Mouse (Mus musculus) embryonic facial prominence, embryonic 12.5 days (tissue): ENCODE results near the gene Oasl1. TPM values are rescaled to one million over a fixed set of nuclear protein-coding genes. Genes with fewer than 3 reads are reported as not detected.

ENCODE experiments used
- ATAC-seq: fragments of 200-750 bp; cut with Nextera tagmentation; 2 replicates; pipeline ENCODE4 v1.8.0; 2017; ENCODE audit not compliant: insufficient number of reproducible peaks, insufficient read depth, low FRiP score, low TSS enrichment
- H3K27ac ChIP-seq: fragments of 300-500 bp; sonication (generic); 2 replicates; pipeline ENCODE4 v1.5.1; 2016; ENCODE audit warnings: mild to moderate bottlenecking
- H3K27me3 ChIP-seq: fragments of 300-500 bp; sonication (generic); 2 replicates; pipeline ENCODE4 v1.6.1; 2016; ENCODE audit warnings: mild to moderate bottlenecking, moderate library complexity
- H3K36me3 ChIP-seq: fragments of 300-500 bp; sonication (generic); 2 replicates; pipeline ENCODE4 v1.6.1; 2016; ENCODE audit warnings: mild to moderate bottlenecking
- H3K4me1 ChIP-seq: fragments of 300-500 bp; sonication (generic); 2 replicates; pipeline ENCODE4 v1.6.1; 2016
- H3K4me2 ChIP-seq: fragments of 300-500 bp; sonication (generic); replicated peaks from 2 replicates; pipeline ENCODE4 v1.6.1; 2016; ENCODE audit warnings: mild to moderate bottlenecking, moderate library complexity
- H3K4me3 ChIP-seq: fragments of 300-500 bp; sonication (generic); 2 replicates; pipeline ENCODE4 v1.5.1; 2016; ENCODE audit warnings: mild to moderate bottlenecking
- H3K9ac ChIP-seq: fragments of 300-500 bp; sonication (generic); 2 replicates; pipeline ENCODE4 v1.6.1; 2016; ENCODE audit warnings: mild to moderate bottlenecking, moderate library complexity
- H3K9me3 ChIP-seq: fragments of 300-500 bp; sonication (generic); 2 replicates; pipeline ENCODE4 v1.6.1; 2016; ENCODE audit warnings: mild to moderate bottlenecking, moderate library complexity
- WGBS: fragments of 180-500 bp; shearing (Covaris S2); methylation state at CpG from one replicate; pipeline ENCODE4 v1.1.7; 2016; 5-methylcytosine and 5-hydroxymethylcytosine counted together
- polyA plus RNA-seq: library from polyadenylated mRNA; unstranded; fragments of >200 nt; fragmentation: Nextera tagmentation; extraction: Ambion mirVana; gene quantifications from 2 replicates; pipeline ENCODE4 v1.2.1, GENCODE M21; 2016

The Oasl1 gene
- polyA plus RNA-seq, 1 experiment from 2014 or later: 0.65 TPM

DNA sequence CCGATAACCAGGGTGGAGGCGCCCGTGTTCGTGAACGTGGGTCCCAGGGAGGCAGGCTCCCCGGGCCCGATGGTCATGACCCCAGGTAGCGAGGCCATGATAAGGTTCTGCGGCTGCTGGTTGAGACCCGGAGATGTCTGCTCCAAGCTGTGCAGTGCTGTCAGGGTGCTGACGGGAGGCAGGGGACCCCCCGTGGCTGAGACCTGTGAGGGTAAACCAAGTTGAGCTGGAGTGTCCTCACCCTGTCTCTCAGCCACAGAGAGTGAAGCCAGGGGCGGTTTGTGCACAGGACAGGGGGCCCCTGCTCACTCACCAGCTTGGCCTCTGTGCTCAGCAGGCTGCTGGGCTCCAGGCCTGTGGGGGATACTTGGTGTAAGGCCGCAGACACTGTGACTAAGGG, 30.3 kb downstream of the Oasl1 start:
- Histone ChIP-seq H3K36me3 (peaks cover 19% of the 10 kb centered on the region), H3K27me3 (no peaks in the 10 kb centered on the region), H3K4me2 (no peak overlapping the region), H3K4me3 (no peak overlapping the region), H3K4me1 (no peaks in the 10 kb centered on the region; the same call in 1 of the 2 replicates), H3K9ac (no peak overlapping the region), H3K9me3 (no peaks in the 10 kb centered on the region), H3K27ac (no peak overlapping the region)
- ATAC-seq: no peak; the same call in 1 of the 2 replicates
- WGBS: 91% methylated on average over 14 of the region's 14 CpGs

DNA sequence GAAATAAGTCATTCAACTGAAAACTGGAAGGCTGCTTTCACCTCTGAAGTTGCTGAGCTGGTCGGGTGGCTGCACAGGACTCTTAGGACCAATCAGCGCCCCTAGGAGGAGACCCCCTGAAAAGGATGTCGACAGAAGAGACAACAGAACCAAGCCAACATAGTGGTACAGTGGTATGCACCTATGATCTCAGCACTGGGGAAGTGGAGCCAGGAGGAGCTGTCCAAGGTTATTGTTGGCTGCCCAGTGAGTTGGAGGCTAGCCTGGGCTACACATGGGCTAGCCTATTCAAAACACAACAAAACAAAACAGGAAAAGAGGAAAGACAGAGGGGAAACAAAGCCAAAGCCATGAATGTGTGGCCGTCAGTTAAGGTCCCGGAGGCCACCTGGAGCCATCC, 35.0 kb downstream of the Oasl1 start:
- H3K27ac ChIP-seq: no peak overlapping the region
- no peaks in the 10 kb centered on the region for H3K27me3 ChIP-seq
- H3K9ac ChIP-seq: no peak overlapping the region
- WGBS: 89% methylated on average over 5 of the region's 5 CpGs
- no peak overlapping the region for H3K4me2 ChIP-seq
- no peaks in the 10 kb centered on the region for H3K36me3 ChIP-seq
- ATAC-seq: no peak
- H3K4me3 ChIP-seq: no peak overlapping the region
- H3K9me3 ChIP-seq: no peaks in the 10 kb centered on the region
- no peaks in the 10 kb centered on the region for H3K4me1 ChIP-seq

DNA sequence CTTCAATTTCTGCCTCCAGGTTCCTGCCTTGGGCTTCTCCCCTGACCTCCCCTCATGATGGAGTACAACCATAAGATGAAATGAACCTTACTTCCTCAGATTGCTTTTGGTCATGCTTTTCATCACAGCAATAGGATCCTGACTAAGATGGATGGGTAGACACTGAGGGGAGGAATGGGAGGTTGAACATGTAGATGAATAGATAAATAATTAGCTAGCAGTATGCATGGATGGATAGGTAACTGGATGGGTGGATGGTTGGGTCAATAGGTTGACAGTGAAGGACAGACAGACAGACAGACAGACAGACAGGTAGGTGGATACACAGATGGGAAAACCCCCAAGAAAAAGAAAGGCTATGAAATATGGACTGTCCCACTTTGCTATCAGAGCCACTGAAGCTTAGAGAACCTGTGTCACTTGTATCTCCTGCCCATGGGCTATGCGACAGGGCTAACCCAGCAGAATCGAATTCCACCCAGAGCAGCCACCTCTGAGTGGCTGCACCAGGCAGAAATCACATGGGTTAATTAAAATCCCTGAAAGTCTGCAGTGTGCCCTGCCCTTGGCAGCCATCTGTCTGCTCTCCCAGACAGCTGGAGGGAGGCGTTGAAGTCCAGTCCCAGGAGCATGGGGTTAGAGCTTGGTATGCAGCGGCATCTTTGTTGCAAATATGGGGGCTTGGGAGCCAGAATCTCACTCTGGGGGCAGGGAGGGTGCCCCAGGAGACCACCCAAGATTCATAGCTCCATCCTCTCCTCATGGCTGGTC, 38.7 kb downstream of the Oasl1 start:
- no peaks in the 10 kb centered on the region for H3K36me3 ChIP-seq
- no peak overlapping the region for H3K9ac ChIP-seq
- no peak for ATAC-seq
- WGBS: 50% methylated on average over 4 of the region's 4 CpGs
- H3K4me2 ChIP-seq: no peak overlapping the region
- 0 out of 2 replicates have a peak, but pooled peaks cover 1% of the 10 kb centered on the region for H3K27me3 ChIP-seq
- H3K4me1 ChIP-seq: 0 out of 2 replicates have a peak, but pooled peaks cover 3% of the 10 kb centered on the region
- H3K4me3 ChIP-seq: no peak overlapping the region
- no peak overlapping the region for H3K27ac ChIP-seq
- H3K9me3 ChIP-seq: no peaks in the 10 kb centered on the region

DNA sequence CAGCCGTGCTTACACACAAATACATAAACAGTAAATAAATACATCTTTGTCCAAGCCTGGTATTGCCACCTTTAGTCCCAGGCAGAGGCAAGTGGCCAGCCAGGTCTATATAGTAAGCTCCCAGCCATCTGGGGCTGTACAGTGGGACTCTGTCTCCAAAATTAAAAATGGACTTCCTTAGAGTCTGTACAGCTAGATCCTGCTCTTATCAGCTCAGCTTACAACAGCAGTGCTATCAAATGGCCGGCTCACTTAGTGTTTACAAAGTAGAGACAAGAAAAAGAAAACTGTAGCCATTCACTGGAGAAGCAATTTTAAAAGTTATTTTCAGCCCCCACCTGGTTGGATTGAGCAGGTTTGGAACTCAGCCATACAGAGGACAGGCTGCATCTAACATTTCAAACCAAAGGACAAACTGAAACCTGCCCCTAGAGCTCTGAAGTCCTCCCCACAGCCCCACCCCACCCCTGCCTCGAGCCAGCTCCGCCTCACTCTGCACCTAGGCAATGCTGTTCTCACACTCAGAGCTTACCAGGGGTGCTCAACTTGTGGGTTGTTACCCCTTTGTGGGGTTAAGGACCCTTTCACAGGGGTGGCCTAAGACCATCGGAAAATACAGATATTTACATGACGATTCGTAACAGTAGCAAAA, 41.4 kb downstream of the Oasl1 start:
- H3K4me3 ChIP-seq: no peak overlapping the region
- 67% methylated on average over 7 of the region's 7 CpGs for WGBS
- H3K4me1 ChIP-seq: 0 out of 2 replicates have a peak, but pooled peaks cover 3% of the 10 kb centered on the region
- peaks cover 24% of the 10 kb centered on the region for H3K27me3 ChIP-seq
- no peak overlapping the region for H3K4me2 ChIP-seq
- no peak overlapping the region for H3K27ac ChIP-seq
- no peak for ATAC-seq
- no peaks in the 10 kb centered on the region for H3K9me3 ChIP-seq
- H3K9ac ChIP-seq: no peak overlapping the region
- H3K36me3 ChIP-seq: no peaks in the 10 kb centered on the region

DNA sequence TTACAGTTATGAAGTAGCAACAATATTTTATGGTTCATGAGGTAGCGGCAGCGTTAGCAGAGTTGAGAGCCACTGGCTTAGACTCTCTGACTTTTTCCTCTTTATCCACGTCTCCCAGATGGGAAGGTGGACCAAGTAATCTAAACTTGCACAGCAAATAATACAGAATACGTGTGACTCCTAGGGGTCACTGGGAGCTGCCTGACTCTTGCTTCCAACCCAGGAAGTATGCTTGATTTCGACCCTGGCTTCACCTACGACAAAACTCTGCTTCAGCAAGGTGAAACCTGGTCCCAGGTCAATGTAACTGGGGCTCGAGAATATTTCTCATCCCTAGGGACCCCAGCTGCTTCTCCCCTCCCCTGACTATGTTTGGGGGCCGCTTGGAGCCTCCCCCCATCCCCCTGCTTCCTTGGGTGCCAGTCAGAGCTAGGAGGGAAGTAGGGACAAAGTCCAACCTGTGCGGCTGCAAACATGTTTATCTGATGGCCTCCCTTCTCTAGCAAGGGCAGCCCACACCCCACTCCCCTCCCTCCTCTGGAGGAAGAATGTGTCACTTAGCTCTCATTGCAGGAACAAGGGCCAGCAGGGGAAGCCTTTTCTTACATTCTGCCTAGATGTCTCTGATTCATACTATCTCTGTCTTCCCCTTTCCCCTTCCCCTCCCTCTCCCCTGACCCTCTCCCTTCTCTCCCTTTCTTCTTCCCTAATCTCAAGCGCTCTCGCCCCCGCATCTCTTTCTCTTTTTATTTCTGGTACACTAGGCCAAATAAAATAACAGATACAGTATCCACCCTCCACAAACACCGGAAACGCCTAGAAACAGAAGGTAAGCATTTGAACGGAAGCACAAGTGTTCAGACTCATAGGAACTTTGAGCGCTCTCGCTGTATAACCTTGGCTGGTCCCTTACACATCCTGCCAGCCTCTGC, 42.2 kb downstream of the Oasl1 start:
- no peak overlapping the region for H3K27ac ChIP-seq
- H3K9me3 ChIP-seq: no peaks in the 10 kb centered on the region
- H3K4me2 ChIP-seq: no peak overlapping the region
- no peak overlapping the region for H3K9ac ChIP-seq
- peaks cover 24% of the 10 kb centered on the region for H3K27me3 ChIP-seq
- WGBS: 63% methylated on average over 17 of the region's 17 CpGs
- H3K4me3 ChIP-seq: no peak overlapping the region
- H3K36me3 ChIP-seq: no peaks in the 10 kb centered on the region
- ATAC-seq: no peak
- H3K4me1 ChIP-seq: 0 out of 2 replicates have a peak, but pooled peaks cover 3% of the 10 kb centered on the region

DNA sequence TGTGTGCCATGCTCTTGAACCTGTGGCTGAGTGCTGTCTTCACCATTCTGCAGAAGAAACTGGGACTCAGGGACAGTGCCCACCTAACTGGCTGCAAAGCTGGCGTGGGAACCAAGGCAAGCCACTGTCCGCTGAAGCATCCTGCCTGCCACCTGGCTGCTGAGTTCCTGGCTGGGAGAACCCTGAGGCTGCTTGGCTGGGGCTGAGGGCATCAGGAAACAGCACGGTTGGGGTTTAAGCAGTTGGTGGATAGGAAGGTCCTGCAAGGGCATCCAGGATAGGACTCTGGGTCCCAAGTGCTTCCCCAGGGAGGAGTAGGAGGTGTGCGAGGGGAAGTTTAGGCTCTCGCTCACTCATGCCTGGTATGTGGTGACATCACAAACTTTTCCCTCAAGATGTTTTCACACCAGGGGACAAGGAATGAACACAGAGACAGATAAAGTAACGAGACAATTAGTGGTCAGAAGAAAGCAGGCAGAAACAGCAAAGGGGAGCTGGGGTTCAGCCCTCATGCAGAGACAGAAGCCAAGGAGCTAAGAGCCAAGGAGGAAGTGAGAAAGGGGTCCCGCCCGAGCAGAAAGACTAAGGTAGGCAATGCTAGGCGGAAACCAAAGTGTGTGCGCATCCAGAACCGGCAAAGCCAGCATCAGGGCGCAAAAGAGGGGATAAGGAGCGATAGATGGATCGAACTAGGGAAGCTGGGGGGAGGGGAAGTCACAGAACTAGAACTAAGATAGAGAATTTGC, 44.7 kb downstream of the Oasl1 start:
- Histone ChIP-seq H3K27me3 (peaks cover 24% of the 10 kb centered on the region), H3K27ac (no peak overlapping the region), H3K36me3 (no peaks in the 10 kb centered on the region), H3K4me3 (no peak overlapping the region), H3K4me1 (0 out of 2 replicates have a peak, but pooled peaks cover 3% of the 10 kb centered on the region), H3K4me2 (no peak overlapping the region), H3K9ac (no peak overlapping the region), H3K9me3 (no peaks in the 10 kb centered on the region)
- 38% methylated on average over 14 of the region's 14 CpGs for WGBS
- no peak for ATAC-seq

DNA sequence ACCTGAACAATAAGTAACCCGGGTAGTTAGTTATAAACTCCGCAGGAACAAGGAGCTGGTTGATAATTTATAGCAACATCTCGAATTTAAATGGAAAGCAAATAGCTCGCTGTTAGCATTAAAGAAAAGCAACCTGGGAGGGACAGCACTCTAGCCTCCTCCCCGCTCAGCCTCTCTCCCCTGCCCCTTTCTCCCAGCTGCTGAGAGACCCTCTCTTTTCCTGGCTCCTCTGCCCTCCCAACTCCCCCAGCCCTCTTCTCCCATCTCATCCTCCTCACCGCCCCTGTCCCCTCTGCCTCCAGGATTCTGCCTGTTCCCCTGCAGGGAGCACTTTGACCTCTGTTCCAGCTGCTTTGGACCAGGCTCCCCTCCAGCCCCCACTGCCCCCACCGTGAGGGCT, 45.6 kb downstream of the Oasl1 start:
- Histone ChIP-seq H3K4me3 (no peak overlapping the region), H3K9ac (no peak overlapping the region), H3K4me2 (no peak overlapping the region), H3K9me3 (no peaks in the 10 kb centered on the region), H3K27ac (no peak overlapping the region), H3K4me1 (0 out of 2 replicates have a peak, but pooled peaks cover 3% of the 10 kb centered on the region), H3K36me3 (no peaks in the 10 kb centered on the region), H3K27me3 (peaks cover 24% of the 10 kb centered on the region)
- 25% methylated on average over 7 of the region's 7 CpGs for WGBS
- no peak for ATAC-seq

DNA sequence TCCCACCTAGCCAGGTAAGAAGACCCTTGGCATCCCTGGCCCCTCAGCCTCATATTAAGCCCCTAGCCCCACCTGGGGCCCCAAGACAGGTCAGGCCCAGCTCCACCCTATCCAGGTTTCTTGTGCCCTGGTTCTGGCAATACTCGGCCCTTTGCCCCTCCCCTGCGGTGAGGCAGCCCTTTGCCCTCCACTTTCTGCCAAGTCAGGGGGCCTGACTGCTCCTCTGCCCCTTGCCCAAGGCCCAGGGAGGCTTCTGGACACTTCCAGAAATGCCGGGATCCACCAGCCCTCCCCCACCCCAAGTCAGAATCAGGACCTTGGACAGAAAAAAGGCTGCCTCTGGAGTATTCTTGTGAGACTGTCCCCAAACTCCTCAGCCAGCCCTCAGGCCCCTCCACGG, 46.0 kb downstream of the Oasl1 start:
- ATAC-seq: no peak
- no peaks in the 10 kb centered on the region for H3K36me3 ChIP-seq
- 10% methylated on average over 4 of the region's 4 CpGs for WGBS
- no peak overlapping the region for H3K9ac ChIP-seq
- H3K4me2 ChIP-seq: no peak overlapping the region
- no peaks in the 10 kb centered on the region for H3K9me3 ChIP-seq
- peaks cover 24% of the 10 kb centered on the region for H3K27me3 ChIP-seq
- 0 out of 2 replicates have a peak, but pooled peaks cover 3% of the 10 kb centered on the region for H3K4me1 ChIP-seq
- H3K4me3 ChIP-seq: no peak overlapping the region
- H3K27ac ChIP-seq: no peak overlapping the region

DNA sequence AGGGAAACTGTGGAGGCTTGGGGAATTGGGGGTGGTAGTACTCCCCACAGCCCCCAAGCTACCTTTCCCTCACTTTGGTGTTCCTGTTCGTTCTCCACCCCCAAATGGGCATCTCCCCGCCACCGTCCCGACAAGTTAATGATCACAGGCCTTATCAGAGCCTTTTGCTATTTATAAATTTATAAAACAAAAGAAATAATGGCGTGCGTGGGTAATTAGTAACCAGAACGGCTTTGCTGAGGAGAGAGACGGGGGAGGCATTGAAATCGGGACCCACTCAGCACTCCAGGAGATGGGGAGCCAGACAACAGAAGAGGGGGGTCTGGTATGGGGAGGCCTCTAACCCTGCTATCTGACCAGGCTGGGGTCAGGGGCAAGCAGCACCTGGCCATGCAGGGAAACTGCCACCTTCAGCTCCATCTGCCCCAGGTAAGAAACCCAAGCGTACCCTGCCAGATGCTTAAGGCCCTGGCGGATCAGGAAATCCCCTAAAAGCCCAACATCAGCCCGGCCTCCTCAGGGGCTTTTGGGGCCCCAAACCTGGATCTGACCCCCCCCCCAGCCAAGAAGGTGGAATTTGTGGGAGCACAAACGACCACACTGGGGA, 46.7 kb downstream of the Oasl1 start:
- no peaks in the 10 kb centered on the region for H3K9me3 ChIP-seq
- whole genome bisulfite sequencing: 58% methylated on average over 13 of the region's 13 CpGs
- ATAC-seq: no peak
- H3K27me3 ChIP-seq: peaks cover 24% of the 10 kb centered on the region
- H3K4me1 ChIP-seq: 0 out of 2 replicates have a peak, but pooled peaks cover 1% of the 10 kb centered on the region
- no peak overlapping the region for H3K4me2 ChIP-seq
- no peaks in the 10 kb centered on the region for H3K36me3 ChIP-seq
- no peak overlapping the region for H3K27ac ChIP-seq
- H3K9ac ChIP-seq: no peak overlapping the region
- no peak overlapping the region for H3K4me3 ChIP-seq

DNA sequence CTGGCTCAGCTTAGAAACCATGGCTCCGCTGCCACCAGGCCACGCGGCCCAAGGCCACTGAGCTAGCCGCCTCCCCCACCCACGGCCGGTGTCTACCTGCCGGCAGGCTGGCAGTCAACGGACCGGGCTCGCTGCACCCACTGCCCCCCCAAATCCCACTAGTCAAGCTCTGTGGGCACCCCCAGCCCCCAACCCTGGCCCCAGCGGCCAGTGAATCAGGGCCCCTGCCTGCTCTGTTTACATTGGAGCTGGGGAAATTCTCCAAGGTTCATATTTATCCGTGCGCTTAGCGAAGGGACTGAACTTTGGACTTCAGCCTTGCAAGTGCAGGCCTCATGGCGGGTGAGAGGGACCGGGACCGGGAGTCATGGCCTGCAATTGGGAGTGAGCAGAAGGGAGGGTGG, 47.8 kb downstream of the Oasl1 start, which contains the start of gene Hnf1a:
Gene Hnf1a (minus strand): TSS at position 271 of the 404 bp plus-strand sequence.
- 82% methylated on average over 17 of the region's 17 CpGs for WGBS
- H3K27me3 ChIP-seq: peaks cover 24% of the 10 kb centered on the region
- H3K9ac ChIP-seq: no peak within 1 kb of the TSS
- H3K27ac ChIP-seq: no peak within 1 kb of the TSS
- H3K4me2 ChIP-seq: no peak within 1 kb of the TSS
- no peak for ATAC-seq
- H3K9me3 ChIP-seq: no peaks in the 10 kb centered on the region
- no peaks in the 10 kb centered on the region for H3K36me3 ChIP-seq
- H3K4me1 ChIP-seq: no peaks in the 10 kb centered on the region
- no peak within 1 kb of the TSS for H3K4me3 ChIP-seq
